Mouse (Mus musculus) cerebellum, postnatal 36 days (tissue): ENCODE measurements around the gene Engase.

Experiments
- DNase-seq, 2 experiments: peaks; one replicate each; pipeline ENCODE4 v3.0.0; 2021 to 2022; ENCODE audit warnings: mixed read lengths in 2 of 2

Engase gene

DNA sequence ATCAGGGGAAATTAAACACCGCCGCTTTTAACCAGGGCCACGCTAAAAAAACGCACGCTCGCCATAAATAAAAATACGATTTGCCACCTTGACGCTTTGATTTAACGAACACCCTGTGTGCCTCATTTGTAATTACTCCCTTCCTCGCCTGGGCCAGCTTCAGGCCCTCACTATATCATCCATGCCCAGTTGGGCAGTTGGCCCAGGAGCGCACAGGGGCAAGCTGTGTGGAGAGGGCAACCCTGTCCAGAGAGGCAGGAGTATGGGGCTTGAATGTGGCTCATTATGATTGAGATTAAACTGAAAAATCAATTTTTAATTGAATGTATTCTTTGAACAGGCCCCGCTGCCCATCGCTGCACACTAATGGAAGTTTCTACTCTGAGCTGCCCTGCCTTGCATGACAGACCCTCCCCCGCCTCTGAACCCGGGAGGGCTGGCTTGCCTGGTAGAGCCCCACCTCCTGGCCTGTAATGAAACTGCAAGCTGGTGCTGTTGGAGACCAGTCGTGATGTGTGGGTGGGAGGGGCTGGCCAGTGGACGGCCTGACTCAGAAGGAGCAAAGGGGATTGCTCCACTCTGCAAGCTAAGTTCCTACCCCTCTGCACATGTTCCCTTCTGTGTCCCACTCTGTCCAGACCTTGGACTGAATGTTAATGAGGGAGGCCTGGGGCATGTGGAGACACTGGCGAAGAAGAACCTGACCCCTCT, 57.9 kb downstream of the Engase start:
- peak; percentile 39 to 43 for DNase-seq

DNA sequence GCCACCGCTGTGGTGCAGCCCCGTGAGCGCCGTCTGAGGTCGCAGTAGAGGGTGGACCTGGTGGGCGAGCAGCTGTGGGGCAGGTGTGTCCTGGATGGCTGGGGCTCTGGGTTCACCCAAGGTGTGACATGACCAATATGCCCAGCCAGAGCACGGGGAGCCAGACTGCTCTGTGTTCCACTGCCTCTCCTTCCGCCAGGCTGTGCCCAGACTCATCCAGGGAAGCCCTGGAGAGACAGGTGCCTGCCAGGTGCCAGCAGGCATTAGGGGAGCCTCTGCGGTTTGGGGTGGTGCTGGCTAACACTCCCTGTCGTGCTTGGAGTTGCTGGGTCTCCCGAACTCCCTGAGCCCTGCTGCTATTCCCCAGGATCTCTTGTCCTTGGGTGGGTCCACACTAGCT, 61.4 kb downstream of the Engase start:
- no peak for DNase-seq
